Mouse (Mus musculus) heart, embryonic 10.5 days (tissue): ENCODE measurements around the gene Clca3a1. TPM values are rescaled to one million over a fixed set of nuclear protein-coding genes. Genes with fewer than 3 reads are reported as not detected.
A peak's percentile ranks its signal among the peaks of the same experiment; 100 is the strongest.

Experiments used
- DNase-seq: peaks from one replicate; pipeline ENCODE4 v3.0.0-alpha.2; 2017; ENCODE audit warnings: low spot score
- H3K27ac ChIP-seq: fragments of 300-500 bp; sonication (generic); 2 replicates; pipeline ENCODE4 v1.5.1; 2016; ENCODE audit warnings: mild to moderate bottlenecking
- H3K27me3 ChIP-seq: fragments of 300-500 bp; sonication (generic); 2 replicates; pipeline ENCODE4 v1.6.1; 2016; ENCODE audit warnings: mild to moderate bottlenecking; ENCODE audit not compliant: poor library complexity, insufficient read depth, severe bottlenecking
- H3K36me3 ChIP-seq: fragments of 300-500 bp; sonication (generic); 2 replicates; pipeline ENCODE4 v1.6.1; 2016; ENCODE audit warnings: mild to moderate bottlenecking, moderate library complexity
- H3K4me1 ChIP-seq: fragments of 300-500 bp; sonication (generic); 2 replicates; pipeline ENCODE4 v1.6.1; 2016; ENCODE audit warnings: mild to moderate bottlenecking
- H3K4me3 ChIP-seq: fragments of 300-500 bp; sonication (generic); 2 replicates; pipeline ENCODE4 v1.5.1; 2016; ENCODE audit warnings: mild to moderate bottlenecking, moderate library complexity
- H3K9me3 ChIP-seq: fragments of 300-500 bp; sonication (generic); 2 replicates; pipeline ENCODE4 v1.6.1; 2016; ENCODE audit warnings: mild to moderate bottlenecking, moderate library complexity
- WGBS: fragments of 180-500 bp; shearing (Covaris S2); methylation state at CpG from one replicate; pipeline ENCODE4 v1.1.7; 2016; 5-methylcytosine and 5-hydroxymethylcytosine counted together
- polyA plus RNA-seq: library from polyadenylated mRNA; unstranded; fragments of >200 nt; fragmentation: Nextera tagmentation; extraction: Ambion mirVana; gene quantifications from 2 replicates; pipeline ENCODE4 v1.2.1, GENCODE M21; 2016

Gene Clca3a1
- polyA plus RNA-seq, 1 experiment from 2014 or later, result 4.1 TPM

- 84% methylated on average over 8 of the region's 8 CpGs for WGBS
- DNase-seq, result peak; percentile 68
- Histone ChIP-seq H3K9me3 (no peaks in the 10 kb centered on the region), H3K36me3 (peaks cover 48% of the 10 kb centered on the region), H3K4me1 (peaks cover 7% of the 10 kb centered on the region), H3K4me3 (no peak overlapping the region), H3K27me3 (no peaks in the 10 kb centered on the region), H3K27ac (no peak overlapping the region)
Observed at GRCm38 (mm10) chr3:144688284-144688683, 72.5 kb downstream of the Clca3a1 start.

- Histone ChIP-seq H3K9me3 (no peaks in the 10 kb centered on the region), H3K4me3 (no peak overlapping the region), H3K27me3 (no peaks in the 10 kb centered on the region), H3K36me3 (peaks cover 42% of the 10 kb centered on the region), H3K27ac (no peak overlapping the region), H3K4me1 (peaks cover 12% of the 10 kb centered on the region)
- 91% methylated on average over 9 of the region's 9 CpGs for WGBS
- DNase-seq, result peak; percentile 62
Observed at GRCm38 (mm10) chr3:144687618-144688017, 73.2 kb downstream of the Clca3a1 start.

GRCm38 (mm10) chr3:144686146-144686545 is 74.6 kb downstream of the Clca3a1 start:
- WGBS, result 79% methylated on average over 5 of the region's 5 CpGs
- Histone ChIP-seq H3K9me3 (no peaks in the 10 kb centered on the region), H3K4me1 (peaks cover 12% of the 10 kb centered on the region), H3K4me3 (no peak overlapping the region), H3K27me3 (no peaks in the 10 kb centered on the region), H3K27ac (no peak overlapping the region), H3K36me3 (peaks cover 39% of the 10 kb centered on the region)
- peak; percentile 66 for DNase-seq

DNA sequence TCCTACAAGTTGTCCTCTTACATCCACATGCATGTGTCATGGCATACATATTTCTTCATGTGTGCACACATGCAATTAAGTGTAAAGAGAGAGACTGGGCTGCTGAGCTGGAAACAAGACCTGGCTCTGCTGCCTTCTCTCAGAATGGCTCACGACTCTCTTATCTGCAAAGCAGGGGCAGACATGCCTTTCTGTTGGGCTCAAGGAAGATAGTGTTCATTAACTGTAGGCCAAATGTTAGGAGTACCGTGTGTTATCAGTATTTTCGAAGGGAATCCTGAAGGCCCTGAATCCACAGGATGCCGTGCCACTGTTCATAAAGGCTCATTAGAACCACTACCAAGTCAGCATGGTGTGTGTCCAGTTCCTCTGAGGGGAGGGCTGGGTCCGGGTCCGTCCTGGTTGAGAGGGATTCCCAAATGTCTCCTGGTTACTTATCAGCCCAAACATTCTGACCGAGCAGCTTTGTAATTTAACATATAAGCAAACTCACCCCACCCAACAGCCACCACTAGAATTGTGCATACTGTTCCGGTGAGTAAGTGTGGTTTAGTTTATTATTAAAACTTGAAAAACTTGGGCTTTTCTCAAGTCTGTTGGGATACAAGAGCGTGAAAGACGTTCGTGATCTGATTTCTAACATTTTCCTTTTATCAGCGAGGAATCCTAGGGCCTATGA is 77.5 kb downstream of the Clca3a1 start:
- H3K4me3 ChIP-seq, result no peak overlapping the region
- no peaks in the 10 kb centered on the region for H3K9me3 ChIP-seq
- H3K27ac ChIP-seq, result no peak overlapping the region; the same call in 1 of the 2 replicates
- WGBS, result 56% methylated on average over 12 of the region's 12 CpGs
- H3K27me3 ChIP-seq, result no peaks in the 10 kb centered on the region
- H3K36me3 ChIP-seq, result peaks cover 19% of the 10 kb centered on the region; the same call in 1 of the 2 replicates
- DNase-seq, result peak; percentile 78
- H3K4me1 ChIP-seq, result peaks cover 7% of the 10 kb centered on the region

DNA sequence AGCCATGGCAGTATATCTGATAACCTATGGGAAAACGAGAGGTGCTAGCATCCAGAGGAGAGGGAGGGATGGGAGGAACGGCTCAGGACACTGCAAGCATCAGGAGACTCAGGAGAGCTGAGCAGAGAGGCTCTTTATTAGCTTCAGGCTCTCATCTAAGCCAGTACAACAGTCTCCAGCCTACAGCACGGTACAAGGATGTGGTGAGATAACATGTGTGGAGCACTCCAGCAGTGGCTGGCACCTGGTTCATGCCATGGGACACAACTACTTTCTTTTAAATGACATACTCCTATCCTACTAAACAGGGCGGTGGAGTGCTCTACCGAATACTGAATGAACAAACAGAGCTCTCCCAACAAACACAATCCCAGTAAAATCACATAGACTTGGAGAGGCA is 79.2 kb downstream of the Clca3a1 start:
- peaks cover 7% of the 10 kb centered on the region for H3K4me1 ChIP-seq
- H3K27me3 ChIP-seq, result no peaks in the 10 kb centered on the region
- H3K9me3 ChIP-seq, result no peaks in the 10 kb centered on the region
- H3K36me3 ChIP-seq, result peaks cover 12% of the 10 kb centered on the region; the same call in 1 of the 2 replicates
- H3K27ac ChIP-seq, result no peak overlapping the region
- no peak overlapping the region for H3K4me3 ChIP-seq
- DNase-seq, result no peak
- 62% methylated on average over 5 of the region's 5 CpGs for WGBS

DNA sequence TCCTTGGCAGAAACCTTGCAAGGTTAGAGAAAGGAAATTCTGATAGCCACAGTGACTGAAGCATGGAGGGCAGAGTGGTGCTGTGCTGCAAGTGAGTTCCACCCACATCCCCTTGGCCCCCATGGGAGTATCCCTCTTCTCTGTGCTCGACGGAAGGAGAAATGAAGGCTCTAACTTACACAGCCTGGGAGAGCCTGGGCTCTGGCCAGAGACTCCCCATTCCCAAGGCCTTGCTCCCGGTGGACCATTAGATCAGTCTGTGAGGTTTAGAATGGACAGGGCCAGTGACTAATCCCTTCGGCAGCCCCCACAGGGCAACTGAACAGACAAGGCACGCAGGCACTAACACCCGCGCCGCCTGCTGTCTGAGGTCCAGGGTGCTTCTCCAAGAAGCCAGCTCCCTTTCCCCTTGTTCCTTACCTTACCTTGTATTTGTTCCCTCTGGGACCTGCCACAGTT is 81.0 kb downstream of the Clca3a1 start:
- H3K36me3 ChIP-seq, result 0 out of 2 replicates have a peak, but pooled peaks cover 5% of the 10 kb centered on the region
- peak; percentile 56 for DNase-seq
- H3K27me3 ChIP-seq, result no peaks in the 10 kb centered on the region
- H3K9me3 ChIP-seq, result no peaks in the 10 kb centered on the region
- 75% methylated on average over 8 of the region's 8 CpGs for WGBS
- H3K4me3 ChIP-seq, result no peak overlapping the region
- peaks cover 7% of the 10 kb centered on the region for H3K4me1 ChIP-seq
- no peak overlapping the region for H3K27ac ChIP-seq

Other genes starting within 250 kb of the Clca3a1 start
- gene Hs2st1, start 190.8 kb downstream of the Clca3a1 start, polyA plus RNA-seq, result 8.6 and 14.0 TPM in 2 replicates
- gene Selenof, start 190.7 kb downstream of the Clca3a1 start, polyA plus RNA-seq, result 459 and 498 TPM in 2 replicates
- gene Sh3glb1, start 40.6 kb downstream of the Clca3a1 start, polyA plus RNA-seq, result 99.9 and 114 TPM in 2 replicates
- 0.74 and 0.85 TPM in 2 replicates for gene Clca3a2, start 58.5 kb upstream of the Clca3a1 start, polyA plus RNA-seq
- not detected in 2 replicates for gene Clca3b, start 88.4 kb upstream of the Clca3a1 start, polyA plus RNA-seq
- not detected in 2 replicates for gene Clca4b, start 171.6 kb upstream of the Clca3a1 start, polyA plus RNA-seq
- gene Clca4a, start 214.1 kb upstream of the Clca3a1 start, polyA plus RNA-seq, result 0.05 TPM in 1 of 2 replicates, not detected in the other